Mouse (Mus musculus) C2C12 (cell line): ENCODE data around the gene Cox5b. TPM values are rescaled to one million over a fixed set of nuclear protein-coding genes. Genes with fewer than 3 reads are reported as not detected.

Experiments used
- H3K27me3 ChIP-seq: one replicate; pipeline ENCODE4 v1.6.1; 2011; ENCODE audit not compliant: control insufficient read depth, insufficient read depth, insufficient read length
- H3K36me3 ChIP-seq: one replicate; pipeline ENCODE4 v1.6.1; 2011; ENCODE audit not compliant: control insufficient read depth, insufficient read depth
- H3K4me3 ChIP-seq: one replicate; pipeline ENCODE4 v1.5.1; 2011; ENCODE audit warnings: mild to moderate bottlenecking, control low read depth; ENCODE audit not compliant: poor library complexity, insufficient read depth, severe bottlenecking
- H3K79me2 ChIP-seq: one replicate; pipeline ENCODE4 v1.6.1; 2011; ENCODE audit not compliant: control insufficient read depth, insufficient read depth
- H3K79me3 ChIP-seq: one replicate; pipeline ENCODE4 v1.6.1; 2011; ENCODE audit warnings: low read depth, control low read depth
- H3ac ChIP-seq: one replicate; pipeline ENCODE3; 2011; ENCODE audit warnings: low read depth; ENCODE audit not compliant: control insufficient read depth, insufficient read length
- CEBPB ChIP-seq: IDR thresholded peaks from one replicate; pipeline ENCODE4 v1.6.1; 2011; ENCODE audit warnings: low read depth, mild to moderate bottlenecking, control low read depth, moderate library complexity
- CTCF ChIP-seq: IDR thresholded peaks from one replicate; pipeline ENCODE4 v1.5.1; 2011; ENCODE audit not compliant: control insufficient read depth, insufficient read depth, insufficient read length
- FOSL1 ChIP-seq: IDR thresholded peaks from one replicate; pipeline ENCODE4 v1.8.0; 2011; ENCODE audit warnings: mild to moderate bottlenecking, low read length; ENCODE audit not compliant: poor library complexity, insufficient read depth, severe bottlenecking
- MAX ChIP-seq: IDR thresholded peaks from one replicate; pipeline ENCODE4 v1.6.1; 2011; ENCODE audit warnings: mild to moderate bottlenecking, control low read depth
- MYOD1 ChIP-seq: IDR thresholded peaks from one replicate; pipeline ENCODE4 v1.6.1; 2011; ENCODE audit warnings: low read depth; ENCODE audit not compliant: control insufficient read depth, insufficient read length
- MYOG ChIP-seq: IDR thresholded peaks from one replicate; pipeline ENCODE4 v1.6.1; 2011; ENCODE audit not compliant: control insufficient read depth, insufficient read length; ENCODE audit errors: extremely low read depth
- USF1 ChIP-seq: IDR thresholded peaks from one replicate; pipeline ENCODE4 v1.6.1; 2011; ENCODE audit warnings: low read depth, mild to moderate bottlenecking, control low read depth, moderate library complexity
- polyA plus RNA-seq: library from polyadenylated mRNA; unstranded; fragments of >200 nt; fragmentation: generic; extraction: Trizol; gene quantifications from one replicate; pipeline ENCODE4 v1.2.1, GENCODE M21; 2012; ENCODE audit warnings: missing spikeins

The Cox5b gene
- polyA plus RNA-seq, 1 experiment: 734 TPM

- no peaks in the 10 kb centered on the region for H3K79me2 ChIP-seq
- no peak overlapping the region for H3K4me3 ChIP-seq
- H3K79me3 ChIP-seq: no peaks in the 10 kb centered on the region
- no peaks in the 10 kb centered on the region for H3K36me3 ChIP-seq
- no peak for TF ChIP-seq FOSL1
- no peak for TF ChIP-seq USF1
- no peak for TF ChIP-seq MYOD1
- TF ChIP-seq CTCF: no peak
- no peak for TF ChIP-seq CEBPB
- no peak for TF ChIP-seq MYOG
- TF ChIP-seq MAX: no peak
- peaks cover 6% of the 10 kb centered on the region for H3K27me3 ChIP-seq
- no peak overlapping the region for H3ac ChIP-seq
These were observed 36.2 kb upstream of the Cox5b start for GRCm38 (mm10) chr1:36655039-36655438.

GRCm38 (mm10) chr1:36656233-36656632 lies 35.0 kb upstream of the Cox5b start:
- TF ChIP-seq MYOD1: no peak
- TF ChIP-seq MYOG: no peak
- no peak for TF ChIP-seq USF1
- TF ChIP-seq MAX: no peak
- no peak for TF ChIP-seq FOSL1
- TF ChIP-seq CEBPB: no peak
- TF ChIP-seq CTCF: no peak

DNA sequence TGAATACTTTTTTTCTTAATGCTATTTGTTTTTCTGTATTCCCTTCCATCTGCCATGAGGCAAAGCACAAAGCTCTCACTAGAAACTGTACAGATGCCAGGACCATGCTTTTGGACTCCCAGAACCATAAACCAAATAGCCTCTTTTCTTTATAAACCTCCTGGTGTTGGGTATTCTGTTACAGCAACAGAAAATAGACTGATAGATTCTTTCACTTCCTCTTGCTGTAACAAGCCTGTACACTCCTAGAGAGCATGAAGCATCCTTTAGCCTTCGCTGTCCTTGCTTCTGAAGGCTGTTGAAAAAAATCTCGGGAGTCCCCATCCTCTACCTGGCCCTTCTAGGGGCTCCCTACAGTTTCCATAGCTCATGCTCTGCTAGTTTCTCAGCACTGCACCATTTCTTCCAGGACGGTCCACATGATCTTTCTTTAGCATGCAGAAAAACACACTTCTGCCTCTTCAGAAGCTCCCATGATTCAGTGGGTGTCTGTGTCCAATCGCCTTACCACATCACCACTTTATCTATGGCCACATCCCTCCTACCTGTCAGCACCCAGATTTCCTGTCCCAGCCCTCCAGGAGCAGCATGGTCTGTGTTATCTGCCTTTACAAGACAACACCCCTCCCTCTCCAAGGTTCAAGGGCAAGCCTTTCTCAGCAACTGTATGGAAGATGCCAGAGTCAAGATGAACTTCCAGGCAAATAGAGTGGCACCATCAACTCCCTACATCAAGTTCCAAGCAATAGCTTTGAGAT lies 33.4 kb upstream of the Cox5b start:
- Histone ChIP-seq H3K79me3 (no peaks in the 10 kb centered on the region), H3K27me3 (peaks cover 6% of the 10 kb centered on the region), H3K4me3 (no peak overlapping the region), H3K79me2 (no peaks in the 10 kb centered on the region), H3ac (no peak overlapping the region), H3K36me3 (no peaks in the 10 kb centered on the region)
- no peak for TF ChIP-seq CEBPB
- TF ChIP-seq FOSL1: no peak
- TF ChIP-seq MYOD1: no peak
- no peak for TF ChIP-seq MYOG
- no peak for TF ChIP-seq USF1

More at GRCm38 (mm10) chr1:36656233-36656632, 35.0 kb upstream of the Cox5b start:
- no peak overlapping the region for H3K4me3 ChIP-seq
- no peaks in the 10 kb centered on the region for H3K36me3 ChIP-seq
- no peaks in the 10 kb centered on the region for H3K79me2 ChIP-seq
- no peaks in the 10 kb centered on the region for H3K79me3 ChIP-seq
- H3ac ChIP-seq: no peak overlapping the region
- H3K27me3 ChIP-seq: peaks cover 6% of the 10 kb centered on the region

DNA sequence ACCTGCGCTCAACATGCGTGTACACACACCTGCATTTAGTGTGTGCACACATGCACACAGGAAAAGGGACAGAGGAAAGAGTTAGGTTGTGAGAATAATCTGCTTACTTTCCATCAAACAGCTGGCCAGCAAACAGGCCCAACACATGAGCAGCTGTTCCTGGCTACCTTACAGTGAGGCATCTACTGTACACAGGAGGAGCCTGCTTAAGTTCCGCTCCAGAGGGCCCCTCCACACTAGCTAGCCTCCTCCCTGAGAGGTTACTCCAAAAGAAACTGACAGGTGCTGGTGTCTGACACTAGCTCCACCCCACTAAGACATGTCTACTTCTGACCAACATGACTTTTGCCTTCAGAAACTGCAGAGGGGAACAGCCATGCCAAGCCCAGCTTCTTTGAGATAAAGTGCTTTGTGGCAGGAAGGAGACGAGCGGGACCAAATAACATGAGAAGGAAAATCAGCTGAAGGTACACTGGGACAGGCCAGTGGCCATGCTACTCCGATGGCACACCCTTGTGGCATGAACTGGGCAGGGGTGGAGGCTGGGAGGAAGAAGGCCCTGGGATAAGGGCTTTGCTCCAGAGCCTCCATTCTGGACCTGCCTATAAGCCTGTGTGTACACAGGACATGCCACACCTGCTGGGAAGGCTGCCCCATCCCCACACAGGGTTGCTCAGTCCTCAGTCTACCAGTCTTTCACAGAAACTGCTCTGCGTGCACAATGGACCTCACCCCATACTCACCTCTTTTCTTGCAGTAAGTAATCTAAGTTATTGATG lies 32.4 kb upstream of the Cox5b start:
- no peak overlapping the region for H3ac ChIP-seq
- H3K79me3 ChIP-seq: no peaks in the 10 kb centered on the region
- peaks cover 6% of the 10 kb centered on the region for H3K27me3 ChIP-seq
- no peak overlapping the region for H3K4me3 ChIP-seq
- TF ChIP-seq FOSL1 (no peak), CEBPB (no peak), MAX (no peak), CTCF (no peak), MYOD1 (no peak), MYOG (no peak), USF1 (no peak)
- no peaks in the 10 kb centered on the region for H3K36me3 ChIP-seq
- no peaks in the 10 kb centered on the region for H3K79me2 ChIP-seq

GRCm38 (mm10) chr1:36664457-36664856 lies 26.8 kb upstream of the Cox5b start:
- H3K36me3 ChIP-seq: no peaks in the 10 kb centered on the region
- H3K79me2 ChIP-seq: no peaks in the 10 kb centered on the region
- no peak overlapping the region for H3ac ChIP-seq
- no peaks in the 10 kb centered on the region for H3K79me3 ChIP-seq
- H3K4me3 ChIP-seq: no peak overlapping the region
- no peaks in the 10 kb centered on the region for H3K27me3 ChIP-seq
- TF ChIP-seq USF1: no peak
- no peak for TF ChIP-seq FOSL1
- TF ChIP-seq CTCF: peak; percentile 16
- no peak for TF ChIP-seq MYOG
